Mouse (Mus musculus): ENCODE results near the gene Spats2.

DNA sequence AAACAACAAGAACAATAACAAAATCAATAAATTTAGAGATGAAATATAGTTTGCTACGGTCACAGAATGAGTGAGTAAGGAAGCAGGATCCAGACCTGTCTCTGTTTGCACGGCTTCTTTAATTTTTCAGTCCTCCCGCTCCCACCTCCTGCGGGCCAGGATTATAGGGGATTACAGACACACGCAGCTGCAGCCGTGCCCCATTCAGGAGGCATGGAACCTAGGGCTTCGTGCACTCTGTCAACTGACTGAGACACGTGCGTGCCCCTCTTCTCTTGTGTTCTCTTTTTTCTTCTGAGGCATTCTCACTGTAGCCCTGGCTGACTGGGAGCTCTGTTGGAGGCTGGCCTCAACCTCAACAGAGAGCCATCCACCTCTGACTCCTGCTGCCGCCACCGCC is 3.7 kb downstream of the Spats2 start:
- no peak for TF ChIP-seq GATA1 (IDR thresholded peaks at IDR 0.05; ENCODE audit: borderline replicate concordance, low read length)
- no peak for TF ChIP-seq FLI1 (IDR thresholded peaks at IDR 0.05; ENCODE audit: low read length)
